Mouse (Mus musculus): ENCODE data around the gene Btbd9.

DNA sequence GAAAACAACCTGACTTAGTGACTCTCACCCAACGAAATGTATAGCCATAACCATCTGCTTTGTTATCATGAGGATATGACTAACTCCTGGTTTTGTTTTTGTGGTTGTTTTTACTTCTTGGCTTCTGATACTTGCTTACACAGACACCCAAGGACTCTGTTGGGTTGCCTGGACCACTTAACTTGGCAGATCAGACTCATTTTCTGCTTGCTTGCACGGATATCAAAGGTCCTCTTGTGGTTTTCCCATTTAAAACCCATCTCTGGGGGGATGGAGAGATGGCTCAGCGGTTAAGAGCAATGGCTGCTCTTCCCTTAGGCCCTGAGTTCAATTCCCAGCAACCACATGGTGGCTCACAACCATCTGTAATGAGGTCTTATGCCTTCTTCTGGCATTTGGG, 46.9 kb upstream of the Btbd9 start:
- TF ChIP-seq CTCF (IDR thresholded peaks at IDR 0.05 in 2 of 3, conservative IDR thresholded peaks at IDR 0.05 in 1 of 3; ENCODE audit: control insufficient read depth in 1 of 3, insufficient read depth in 1 of 3, low read depth in 2 of 3, low read length in 3 of 3, poor library complexity in 1 of 3, severe bottlenecking in 1 of 3) (no peak), BHLHE40 (IDR thresholded peaks at IDR 0.05; ENCODE audit: borderline replicate concordance, low read depth, low read length) (no peak), CHD1 (IDR thresholded peaks at IDR 0.05; ENCODE audit: low read depth, low read length) (no peak), ZMIZ1 (IDR thresholded peaks at IDR 0.05; ENCODE audit: low read depth, low read length) (no peak), ZC3H11A (IDR thresholded peaks at IDR 0.05; ENCODE audit: low read depth, low read length) (no peak), MYC (IDR thresholded peaks at IDR 0.05; ENCODE audit: low read depth, low read length) (no peak), POLR2AphosphoS2 (IDR thresholded peaks at IDR 0.05; ENCODE audit: low read length) (no peak), MXI1 (IDR thresholded peaks at IDR 0.05; ENCODE audit: low read depth, low read length) (no peak), NRF1 (IDR thresholded peaks at IDR 0.05; ENCODE audit: insufficient read depth, low read depth, low read length, poor library complexity, severe bottlenecking) (no peak), USF1 (IDR thresholded peaks at IDR 0.05; ENCODE audit: low read depth, low read length) (no peak), POLR2A (IDR thresholded peaks at IDR 0.05; ENCODE audit: control insufficient read depth in 1 of 2, insufficient read depth in 1 of 2, low read depth in 1 of 2, low read length in 2 of 2, poor library complexity in 1 of 2) (no peak), GABPA (IDR thresholded peaks at IDR 0.05; ENCODE audit: low read depth, low read length) (no peak)

Measured in MEL (cell line).